10 mouse cellular contexts compared by ENCODE assay signal in genomic region chr8:121248823-121249222, GRCm38 (mm10).
DNase-seq lines count a peak whose midpoint lies in the region; ATAC-seq and TF ChIP-seq lines count a peak whose summit lies in the region.
"Had no signal": no experiment of that assay in that cellular context is flagged by ENCODE, and none has a peak within 500 bp of the region (broad histone marks: within the 10 kb centered on the region; RNA-seq: fewer than 3 reads in every experiment).

No protein-coding gene starts in this region.

- no peak overlapping the region for H3K27ac ChIP-seq in liver, embryonic 14.5 days
- H3K27ac ChIP-seq in liver, embryonic 11.5 days (ENCODE audit: low read depth, low read length): no peak overlapping the region
- no peak overlapping the region for H3K27ac ChIP-seq in stomach, embryonic 16.5 days (ENCODE audit: low read length)
- H3K27ac ChIP-seq: midbrain, embryonic 13.5 days had no signal

- H3K4me1 ChIP-seq in liver, embryonic 14.5 days (replicated peaks; ENCODE audit: control insufficient read depth in 2 of 2, insufficient read depth in 2 of 2, low read length in 1 of 2): no peaks in the 10 kb centered on the region
- H3K4me1 ChIP-seq in liver, embryonic 11.5 days (replicated peaks; ENCODE audit: control insufficient read depth, insufficient read depth, low read length): no peaks in the 10 kb centered on the region; the same call in 1 of the 2 replicates
- H3K4me1 ChIP-seq in stomach, embryonic 16.5 days (ENCODE audit: control insufficient read depth, insufficient read depth, low read length): no peaks in the 10 kb centered on the region

- H3K9ac ChIP-seq in liver, embryonic 14.5 days (replicated peaks): no peak overlapping the region
- no peak overlapping the region for H3K9ac ChIP-seq in liver, embryonic 11.5 days (ENCODE audit: low read depth, low read length)
- no peak overlapping the region for H3K9ac ChIP-seq in stomach, embryonic 16.5 days (ENCODE audit: low read length)
- H3K9ac ChIP-seq: midbrain, embryonic 13.5 days had no signal

- TF ChIP-seq CTCF in liver, embryonic 14.5 days (IDR thresholded peaks at IDR 0.05; ENCODE audit: low read depth): no peak

- no peak for DNase-seq in liver, embryonic 14.5 days (ENCODE audit: low read depth in 3 of 3, low spot score in 3 of 3)
- no peak for DNase-seq in liver, embryonic 11.5 days (ENCODE audit: low spot score)
- peak; percentile 8 for DNase-seq in brain, adult 2 months (ENCODE audit: low read depth, low spot score)
- peak; percentile 67 for DNase-seq in heart, postnatal 4 days
- DNase-seq in T-cell, adult 2 months (ENCODE audit: low spot score): no peak
- DNase-seq in right cerebral cortex, postnatal 14 days: no peak
- DNase-seq in layer of hippocampus, postnatal 10 days (ENCODE audit: low spot score in 2 of 2): no peak
- DNase-seq: thymus, postnatal 4 days had no signal

- no peaks in the 10 kb centered on the region for H3K27me3 ChIP-seq in liver, embryonic 14.5 days (ENCODE audit: control insufficient read depth, insufficient read depth, low read length)
- peaks cover 19% of the 10 kb centered on the region for H3K27me3 ChIP-seq in liver, embryonic 11.5 days (replicated peaks; ENCODE audit: control insufficient read depth, insufficient read depth, low read length)
- no peaks in the 10 kb centered on the region for H3K27me3 ChIP-seq in stomach, embryonic 16.5 days (ENCODE audit: control insufficient read depth, insufficient read depth, low read length)

- no peaks in the 10 kb centered on the region for H3K9me3 ChIP-seq in liver, embryonic 14.5 days (ENCODE audit: control insufficient read depth, low read length)
- no peaks in the 10 kb centered on the region for H3K9me3 ChIP-seq in liver, embryonic 11.5 days (ENCODE audit: control insufficient read depth, low read length)
- H3K9me3 ChIP-seq in stomach, embryonic 16.5 days (replicated peaks; ENCODE audit: control insufficient read depth, low read length): no peaks in the 10 kb centered on the region
- H3K9me3 ChIP-seq: midbrain, embryonic 13.5 days had no signal

- no peaks in the 10 kb centered on the region for H3K36me3 ChIP-seq in liver, embryonic 14.5 days (replicated peaks; ENCODE audit: control insufficient read depth, insufficient read depth, low read depth)
- no peaks in the 10 kb centered on the region for H3K36me3 ChIP-seq in liver, embryonic 11.5 days (ENCODE audit: control insufficient read depth, insufficient read depth, low read length)
- no peaks in the 10 kb centered on the region for H3K36me3 ChIP-seq in stomach, embryonic 16.5 days (ENCODE audit: control insufficient read depth, insufficient read depth, low read length)
- H3K36me3 ChIP-seq: midbrain, embryonic 13.5 days had no signal

- ATAC-seq in liver, embryonic 14.5 days (ENCODE audit: insufficient read depth): 0 out of 2 replicates have a peak, but pooled peaks have one; percentile 15
- ATAC-seq in liver, embryonic 11.5 days (replicated peaks; ENCODE audit: low FRiP score): no peak
- peak; percentile 33; the same call in 1 of the 2 replicates for ATAC-seq in stomach, embryonic 16.5 days (ENCODE audit: insufficient read depth, low FRiP score)
- ATAC-seq: midbrain, embryonic 13.5 days had no signal

- no peak overlapping the region for H3K4me3 ChIP-seq in liver, embryonic 14.5 days (ENCODE audit: insufficient read depth in 1 of 2, low read depth in 2 of 2, low read length in 2 of 2)
- H3K4me3 ChIP-seq in liver, embryonic 11.5 days (ENCODE audit: low read depth, low read length): no peak overlapping the region
- no peak overlapping the region for H3K4me3 ChIP-seq in stomach, embryonic 16.5 days (replicated peaks; ENCODE audit: low read length)
- H3K4me3 ChIP-seq: midbrain, embryonic 13.5 days had no signal

- 35% methylated on average over 7 of the region's 7 CpGs for WGBS in liver, embryonic 14.5 days (ENCODE audit: insufficient replicate concordance)
- 51% methylated on average over 7 of the region's 7 CpGs for WGBS in liver, embryonic 11.5 days
- WGBS in stomach, embryonic 16.5 days: 62% methylated on average over 7 of the region's 7 CpGs

- TF ChIP-seq EP300 in liver, embryonic 14.5 days (IDR thresholded peaks at IDR 0.05; ENCODE audit: low read depth): no peak

- no peak overlapping the region for H3K4me2 ChIP-seq in liver, embryonic 14.5 days (ENCODE audit: low read depth)
- H3K4me2 ChIP-seq in liver, embryonic 11.5 days: no peak overlapping the region
- no peak overlapping the region for H3K4me2 ChIP-seq in stomach, embryonic 16.5 days (ENCODE audit: low read depth, low read length)
- H3K4me2 ChIP-seq: midbrain, embryonic 13.5 days had no signal

Comparison
In these comparisons a context has a peak if more than half of its experiments do, and no peak if none do; other contexts are left out.
1. DNase-seq: peak in brain, adult 2 months (single experiment) and heart, postnatal 4 days (single experiment); none in liver, embryonic 14.5 days (0 of 3), liver, embryonic 11.5 days (single experiment), T-cell, adult 2 months (single experiment), right cerebral cortex, postnatal 14 days (single experiment) and layer of hippocampus, postnatal 10 days (0 of 2).